Mouse (Mus musculus): ENCODE data around the gene Serinc2.
"Not testable (repeated sequence)": the region's sequence is repeated elsewhere in the genome, so short reads cannot be mapped to it uniquely, and the experiment has no call there.

The Serinc2 gene

DNA sequence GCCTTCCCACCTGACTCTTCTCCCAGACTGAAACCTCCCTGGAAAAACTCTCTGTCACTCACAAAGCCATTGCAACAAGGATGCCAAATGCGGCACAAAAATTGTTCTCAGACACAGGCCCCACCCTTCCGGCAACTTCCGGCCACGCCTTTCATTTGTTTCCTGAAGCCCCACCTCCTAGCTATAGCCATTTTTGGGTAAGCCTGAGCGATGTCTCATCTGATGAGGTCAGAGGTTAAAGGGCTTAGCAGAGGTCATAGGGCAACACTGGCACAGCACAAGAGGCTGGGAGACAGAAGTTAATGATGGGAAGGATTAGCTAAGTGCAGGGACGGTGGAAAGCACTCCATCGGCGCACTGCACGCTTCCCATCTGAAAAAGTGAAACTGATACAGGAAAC, 12.4 kb downstream of the Serinc2 start:
- ATAC-seq (ENCODE audit: insufficient number of reproducible peaks, low FRiP score, low TSS enrichment) = no peak

DNA sequence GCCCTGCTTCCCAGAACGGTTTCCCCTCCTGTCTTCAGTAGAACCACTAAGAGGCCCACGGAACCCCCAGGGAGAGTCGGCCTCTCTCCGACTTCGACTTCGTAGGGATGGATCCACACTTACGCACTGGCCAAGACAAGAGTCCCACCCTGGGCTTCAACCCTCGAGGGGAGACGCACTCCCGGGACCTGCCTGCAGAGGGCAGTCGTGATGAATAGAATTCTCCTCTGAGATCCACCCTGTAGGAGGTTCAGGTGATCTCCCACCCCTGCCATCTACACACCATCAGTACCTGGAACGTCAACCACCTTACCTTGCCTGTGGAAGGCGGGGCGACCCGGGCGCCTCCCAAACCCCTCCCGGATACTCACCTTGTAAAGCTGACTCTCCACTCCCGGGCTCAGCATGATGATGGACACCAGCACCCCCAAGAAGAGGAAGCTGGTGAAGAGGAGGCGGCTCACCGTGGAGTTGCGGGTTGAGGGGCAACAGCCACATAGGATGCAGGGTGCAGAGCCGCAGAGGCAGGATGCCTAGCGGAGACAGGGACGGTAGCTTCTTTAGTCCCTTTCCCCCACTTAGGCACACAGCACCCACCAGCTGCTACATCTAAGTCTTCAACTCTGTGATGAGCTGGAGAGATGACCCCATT, 14.2 kb downstream of the Serinc2 start:
- ATAC-seq (ENCODE audit: insufficient number of reproducible peaks, low FRiP score, low TSS enrichment) = no peak

DNA sequence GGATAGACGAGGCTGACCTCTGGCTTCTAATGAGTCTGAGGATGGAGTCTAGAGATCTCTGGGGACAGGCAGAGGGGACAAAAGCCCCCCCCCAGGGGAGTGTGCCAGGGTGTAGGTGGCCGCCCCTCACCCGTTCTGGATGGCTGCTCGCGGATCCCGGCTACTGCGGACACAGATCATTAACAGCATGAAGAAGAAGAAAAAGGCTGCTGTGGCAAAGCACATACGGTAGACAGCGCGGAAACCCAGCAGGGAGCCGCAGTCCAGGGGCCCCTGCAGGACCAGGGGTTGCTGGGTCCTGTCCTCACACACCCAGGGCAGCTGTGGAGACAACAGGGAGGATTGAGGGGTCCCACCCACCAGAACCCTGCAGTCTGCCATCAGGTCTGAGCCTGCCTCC, 14.9 kb downstream of the Serinc2 start:
- ATAC-seq (ENCODE audit: insufficient number of reproducible peaks, low FRiP score, low TSS enrichment) = no peak

DNA sequence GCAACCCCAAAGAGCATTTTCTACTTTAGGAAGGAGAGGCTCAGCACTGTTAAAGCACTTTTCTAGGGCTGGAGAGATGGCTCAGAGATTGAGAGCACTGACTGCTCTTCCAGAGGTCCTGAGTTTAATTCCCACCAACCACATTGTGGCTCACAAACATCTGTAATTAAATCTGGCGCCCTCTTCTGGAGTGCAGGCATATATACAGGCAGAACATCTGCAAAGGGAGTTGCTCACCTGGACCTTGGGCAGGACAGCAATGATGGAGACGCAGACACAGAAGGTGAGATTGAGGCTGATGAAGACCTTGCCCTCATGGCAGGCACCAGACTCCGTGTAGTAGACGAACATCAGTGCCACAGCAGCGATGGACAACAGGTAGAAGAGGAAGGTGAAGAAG, 18.6 kb downstream of the Serinc2 start:
- no peak for ATAC-seq (ENCODE audit: insufficient number of reproducible peaks, low FRiP score, low TSS enrichment)

DNA sequence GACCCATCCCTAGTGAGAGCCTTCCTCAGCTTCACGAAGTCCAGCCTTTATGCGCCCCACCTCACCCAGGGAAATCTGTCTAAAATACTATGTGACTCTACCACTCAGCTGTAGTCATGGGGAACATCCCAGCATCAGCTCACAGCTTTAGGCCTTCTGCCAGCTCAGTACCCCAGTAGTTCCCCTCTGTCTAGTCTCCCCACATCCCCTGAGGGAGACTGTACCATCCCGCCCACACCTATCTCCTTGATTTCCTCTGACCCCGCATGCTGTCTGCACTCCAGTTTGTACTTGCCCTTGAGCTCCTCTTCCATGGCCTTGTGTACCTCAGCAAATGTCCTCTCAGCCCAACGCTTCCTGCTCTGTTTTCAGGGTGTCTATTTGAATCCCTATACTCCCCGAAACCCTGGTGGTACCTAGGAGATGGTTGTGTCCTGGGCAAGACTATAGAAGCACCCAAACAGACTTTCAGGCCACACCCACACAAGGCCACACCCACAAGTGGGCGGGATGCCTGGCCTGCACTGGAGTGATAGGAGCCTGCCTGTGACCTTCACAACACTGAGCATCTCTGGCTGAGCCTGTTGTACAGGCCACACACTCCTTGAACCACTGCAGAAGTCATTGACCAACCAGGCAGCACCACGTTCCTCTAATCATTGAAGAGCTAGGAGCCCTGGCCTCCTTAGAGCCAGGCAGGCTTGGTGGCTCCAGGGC, 26.4 kb downstream of the Serinc2 start:
- no peak for ATAC-seq (ENCODE audit: insufficient number of reproducible peaks, low FRiP score, low TSS enrichment)

DNA sequence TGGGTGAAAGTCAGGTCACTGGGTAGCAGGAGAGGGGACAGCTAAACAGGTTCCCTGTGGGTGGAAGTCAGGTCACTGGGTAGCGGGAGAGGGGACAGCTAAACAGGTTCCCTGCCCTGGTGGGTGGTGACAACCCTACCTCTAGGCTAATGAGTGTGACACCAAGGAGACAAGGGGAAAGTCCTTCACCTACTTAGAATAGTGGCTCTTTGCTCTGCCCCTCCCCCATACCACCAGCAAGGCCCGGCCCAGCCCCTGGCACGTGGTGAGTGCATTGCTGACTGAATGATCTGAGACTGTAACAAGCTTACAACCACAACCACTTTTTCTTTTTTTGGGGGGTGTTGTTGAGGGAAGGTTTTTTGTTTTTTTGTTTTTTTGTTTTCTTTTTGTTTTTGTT, 27.2 kb downstream of the Serinc2 start:
- no peak for ATAC-seq (ENCODE audit: insufficient number of reproducible peaks, low FRiP score, low TSS enrichment)

DNA sequence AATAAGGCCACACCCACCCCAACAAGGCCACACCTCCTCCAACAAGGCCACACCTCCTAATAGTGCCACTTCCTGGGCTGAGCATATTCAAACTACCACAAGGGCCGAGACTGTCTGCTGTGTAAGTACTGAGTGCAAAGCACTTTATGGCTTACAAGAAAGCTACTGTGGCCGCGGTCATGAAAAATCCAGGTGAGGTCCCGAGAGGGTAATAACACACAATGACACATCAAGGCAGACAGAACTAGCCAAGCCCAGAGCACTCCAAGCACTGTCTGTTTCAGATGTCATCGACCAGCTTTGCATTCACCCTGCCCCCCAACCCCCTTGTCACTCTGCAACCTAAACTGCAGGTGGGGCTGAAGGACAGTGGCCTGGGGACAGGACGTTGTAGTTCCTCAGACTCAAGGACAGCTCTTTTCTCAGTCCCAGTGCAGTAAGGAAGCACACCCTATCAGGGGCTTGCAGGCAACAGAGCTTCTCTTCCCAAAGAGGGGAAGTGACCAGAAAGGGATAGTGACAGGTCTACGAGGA, 27.8 kb downstream of the Serinc2 start:
- ATAC-seq (ENCODE audit: insufficient number of reproducible peaks, low FRiP score, low TSS enrichment) = no peak

DNA sequence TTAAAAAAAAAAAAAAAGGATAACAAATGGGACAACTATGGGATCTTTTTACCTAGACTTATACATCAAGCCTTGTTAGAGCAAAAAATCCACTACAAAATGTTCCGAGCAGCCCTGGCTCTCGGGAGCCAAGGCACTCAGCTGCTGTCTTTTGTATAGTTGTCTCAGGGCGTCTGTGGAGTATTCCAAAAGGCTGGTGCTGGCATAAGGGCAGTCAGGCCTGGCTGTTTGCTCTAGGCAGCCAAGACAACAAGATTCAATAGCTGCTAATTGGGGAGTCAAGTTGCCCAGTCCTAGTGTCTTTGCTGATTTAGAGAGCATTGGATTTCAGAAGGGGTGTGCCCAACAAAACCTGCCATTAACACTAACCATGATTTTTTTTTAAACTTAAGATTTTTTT, 30.4 kb downstream of the Serinc2 start:
- no peak for ATAC-seq (ENCODE audit: insufficient number of reproducible peaks, low FRiP score, low TSS enrichment)

DNA sequence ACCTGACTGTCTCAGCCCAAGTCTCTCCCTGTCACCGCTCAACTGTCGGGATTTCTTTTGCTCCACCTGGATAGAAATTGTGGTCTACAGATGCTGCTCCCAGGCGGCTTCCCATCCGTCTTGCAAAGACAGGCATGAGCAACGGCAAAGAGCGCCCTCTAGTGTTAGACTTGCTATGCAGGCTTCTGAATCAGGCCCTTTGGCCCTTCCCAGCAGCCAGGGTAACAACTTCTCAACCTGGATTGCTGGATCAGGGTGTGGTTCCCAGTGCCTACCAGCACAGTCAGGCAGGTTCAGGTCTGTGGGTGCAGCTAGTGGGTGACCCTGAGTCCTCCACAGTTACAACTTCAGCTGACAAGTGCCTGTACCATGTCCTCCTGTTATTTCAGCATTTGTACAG, 32.9 kb downstream of the Serinc2 start:
- peak; percentile 45; the same call in 1 of the 2 replicates for ATAC-seq (ENCODE audit: insufficient number of reproducible peaks, low FRiP score, low TSS enrichment)

DNA sequence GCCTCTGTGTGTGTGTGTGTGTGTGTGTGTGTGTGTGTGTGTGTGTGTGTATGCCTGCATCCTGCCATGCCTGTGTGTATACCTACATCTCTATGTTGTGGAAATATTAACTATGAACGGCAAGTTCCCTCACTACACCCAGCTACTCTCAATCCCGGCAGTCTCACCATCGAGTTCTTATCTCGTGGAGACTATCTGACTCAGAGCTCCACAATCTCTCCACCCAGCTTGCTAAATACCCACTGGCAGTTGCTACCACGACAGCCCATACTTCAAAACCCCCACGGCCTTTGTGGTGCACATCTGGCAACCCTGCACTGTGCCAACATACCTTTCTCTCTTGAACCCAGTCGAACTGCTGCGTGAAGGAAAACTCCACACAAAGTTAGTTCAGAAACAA, 34.3 kb downstream of the Serinc2 start:
- ATAC-seq (ENCODE audit: insufficient number of reproducible peaks, low FRiP score, low TSS enrichment) = no peak

DNA sequence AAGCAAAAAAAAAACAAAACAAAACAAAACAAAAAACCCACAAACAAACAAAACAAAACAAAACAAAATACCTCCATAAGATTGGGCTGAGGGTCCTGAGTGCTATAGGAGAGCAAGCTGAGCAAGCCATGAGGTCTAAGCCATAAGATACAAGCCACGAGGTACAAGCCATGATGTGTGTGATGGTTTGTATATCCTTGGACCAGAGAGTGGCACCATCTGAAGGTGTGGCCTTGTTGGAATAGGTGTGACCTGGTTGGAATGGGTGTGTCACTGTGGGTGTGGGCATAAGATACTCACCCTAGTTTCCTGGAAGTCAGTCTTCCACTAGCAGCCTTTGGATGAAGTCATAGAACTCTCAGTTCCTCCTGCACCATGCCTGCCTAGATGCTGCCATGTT, 35.4 kb downstream of the Serinc2 start:
- not testable (repeated sequence) for ATAC-seq (ENCODE audit: insufficient number of reproducible peaks, low FRiP score, low TSS enrichment)

DNA sequence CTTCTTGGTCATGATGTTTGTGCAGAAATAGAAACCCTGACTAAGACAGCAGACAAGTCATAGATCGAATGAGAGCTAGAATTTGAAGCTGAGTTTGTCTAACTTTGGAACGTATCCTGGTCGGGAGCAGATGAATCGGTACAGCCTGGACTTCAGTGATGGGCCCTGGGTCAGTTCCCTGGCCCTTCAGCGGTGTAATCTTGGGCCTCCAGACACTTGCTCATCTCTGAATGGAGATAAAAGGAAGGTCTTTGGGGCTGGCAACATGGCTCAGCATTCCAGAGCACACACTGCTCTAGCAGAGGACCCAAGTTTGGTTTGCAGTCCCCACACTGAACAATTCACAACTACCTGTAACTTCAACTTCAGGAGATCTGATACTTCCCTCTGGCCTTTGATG, 36.0 kb downstream of the Serinc2 start:
- no peak for ATAC-seq (ENCODE audit: insufficient number of reproducible peaks, low FRiP score, low TSS enrichment)

DNA sequence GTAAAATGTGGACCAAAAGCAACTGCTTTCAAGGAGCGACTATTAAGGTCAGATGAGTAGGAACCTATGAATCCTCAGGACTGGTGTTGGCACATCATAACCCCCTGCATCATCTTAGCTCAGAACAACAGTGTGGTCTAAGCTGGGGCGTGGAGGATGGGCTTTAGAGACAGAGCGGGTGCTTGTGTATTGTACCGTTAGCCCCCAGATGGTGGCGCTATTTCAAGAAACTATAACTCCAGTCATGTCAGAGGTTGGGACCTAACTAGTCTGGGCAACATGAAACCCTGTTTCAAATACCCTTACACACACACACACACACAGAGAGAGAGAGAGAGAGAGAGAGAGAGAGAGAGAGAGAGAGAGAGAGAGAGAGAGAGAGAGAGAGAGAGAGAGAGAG, 38.3 kb downstream of the Serinc2 start:
- ATAC-seq (ENCODE audit: insufficient number of reproducible peaks, low FRiP score, low TSS enrichment) = no peak

DNA sequence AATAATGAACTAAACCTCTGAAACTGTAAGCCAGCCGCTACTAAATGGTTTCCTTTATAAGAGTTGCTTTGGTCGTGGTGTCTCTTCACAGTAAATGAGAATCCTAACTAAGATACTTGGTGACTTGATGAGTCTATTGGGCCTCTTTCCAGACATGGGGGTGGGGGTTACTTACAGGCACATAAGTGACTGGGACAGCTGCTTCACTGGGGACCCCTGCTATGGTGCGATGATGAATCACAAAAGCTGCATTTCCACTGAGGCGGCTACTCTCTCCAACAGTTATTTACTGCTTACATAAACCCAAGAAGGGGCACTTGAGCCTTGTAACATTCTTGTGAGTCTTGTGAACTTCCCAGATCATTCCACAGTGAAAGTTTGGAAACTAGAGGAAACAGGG, 41.4 kb downstream of the Serinc2 start:
- ATAC-seq (ENCODE audit: insufficient number of reproducible peaks, low FRiP score, low TSS enrichment) = no peak

DNA sequence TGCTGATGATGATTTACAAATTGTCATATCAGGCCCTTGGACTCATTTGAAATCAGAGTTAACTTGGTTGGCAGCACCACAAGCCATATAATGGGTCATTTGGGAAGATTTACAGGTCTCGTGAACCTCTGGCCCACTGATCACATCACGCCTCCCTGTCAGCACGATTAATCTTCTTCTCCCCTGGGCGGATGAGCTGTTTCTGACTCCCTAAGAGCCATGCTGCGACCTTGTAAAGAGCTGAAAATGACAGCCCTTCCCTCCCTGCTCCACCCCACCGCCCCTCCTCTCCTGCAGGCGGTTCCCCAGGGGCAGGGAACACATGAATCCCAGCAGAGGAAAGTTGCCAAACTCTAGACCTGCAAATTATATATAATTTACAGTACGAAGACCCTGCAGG, 42.6 kb downstream of the Serinc2 start:
- ATAC-seq (ENCODE audit: insufficient number of reproducible peaks, low FRiP score, low TSS enrichment) = no peak

DNA sequence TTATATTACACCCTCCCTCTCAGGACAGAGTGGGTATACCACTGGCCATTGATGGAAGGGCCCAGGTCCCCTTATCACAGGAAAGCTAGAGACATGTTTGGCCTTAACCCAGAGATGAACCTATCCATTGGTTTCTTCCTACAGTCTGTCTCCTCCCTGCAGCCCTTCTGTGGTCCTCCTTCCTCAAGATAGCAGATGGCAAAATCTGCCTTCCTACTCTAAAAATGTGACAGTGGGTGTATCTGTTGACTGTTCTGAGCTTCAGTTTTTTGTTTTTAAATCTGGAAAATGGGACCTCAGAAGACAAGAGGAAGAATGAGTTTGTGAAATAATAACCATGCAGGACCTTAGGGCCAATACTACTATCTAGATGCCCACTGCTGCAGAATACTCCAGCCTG, 54.9 kb downstream of the Serinc2 start:
- no peak for ATAC-seq (ENCODE audit: insufficient number of reproducible peaks, low FRiP score, low TSS enrichment)

DNA sequence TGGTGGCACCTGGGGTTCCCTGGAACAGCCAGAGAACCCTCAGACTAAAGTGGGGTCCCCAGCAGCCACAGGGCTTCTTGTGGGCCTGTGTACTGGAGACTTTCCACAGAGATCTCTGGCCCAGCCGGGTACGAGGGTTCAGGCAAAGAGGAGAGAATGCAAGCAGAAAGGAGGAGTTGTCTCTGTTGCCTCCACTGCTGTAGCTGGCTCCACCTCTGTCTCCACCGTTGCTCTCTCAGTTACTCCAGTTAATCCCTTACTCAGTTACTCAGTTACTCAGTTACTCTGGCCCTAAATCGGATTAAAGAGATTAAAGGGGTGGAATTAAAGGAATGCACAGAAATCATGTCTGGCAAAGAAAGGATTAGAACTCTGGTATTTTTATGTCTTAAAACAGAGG, 56.8 kb downstream of the Serinc2 start, which contains the start of gene Gm853:
Gene Gm853, minus strand, starts transcription at position 223 of the 400 bp plus-strand sequence.
- ATAC-seq (ENCODE audit: insufficient number of reproducible peaks, low FRiP score, low TSS enrichment) = no peak

DNA sequence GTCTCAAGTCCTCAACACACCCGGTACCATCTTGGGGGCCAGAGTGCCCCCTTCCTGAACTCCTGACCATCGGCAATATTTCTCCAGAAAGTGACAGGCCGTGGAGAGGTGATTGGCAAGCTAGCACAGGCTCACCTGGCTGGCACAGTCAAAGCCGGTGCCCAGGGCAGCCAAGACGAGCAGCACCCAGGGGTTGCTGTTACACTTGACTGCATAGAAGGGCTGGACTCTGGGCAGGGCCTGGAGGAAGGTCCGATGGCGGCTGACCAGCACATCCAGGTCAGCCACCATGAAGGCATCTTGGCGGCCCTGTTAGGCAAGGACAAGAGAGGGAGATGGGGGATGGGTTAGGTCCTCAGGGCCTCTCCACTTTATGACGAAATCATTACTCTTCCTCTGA, 58.8 kb downstream of the Serinc2 start:
- ATAC-seq (ENCODE audit: insufficient number of reproducible peaks, low FRiP score, low TSS enrichment) = no peak

DNA sequence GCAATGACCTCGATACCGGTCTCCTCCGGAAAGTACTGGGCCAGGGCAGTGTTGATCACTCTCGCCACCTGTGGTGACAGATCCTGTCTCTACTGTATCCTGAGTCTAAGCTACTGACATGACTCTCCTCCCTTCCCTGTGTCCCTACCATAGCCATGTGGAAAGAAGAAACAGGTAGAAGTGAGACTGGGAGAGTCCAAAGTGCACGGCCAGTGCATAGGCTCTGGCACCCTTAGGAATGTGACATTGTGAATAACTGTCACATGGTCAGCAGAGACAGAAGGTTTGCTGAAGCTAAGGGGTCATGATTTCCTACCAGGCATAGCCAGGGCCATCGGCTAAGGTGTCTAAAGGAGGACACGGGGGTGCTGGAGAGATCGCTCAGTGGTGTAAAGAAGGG, 63.6 kb downstream of the Serinc2 start:
- ATAC-seq (ENCODE audit: insufficient number of reproducible peaks, low FRiP score, low TSS enrichment) = no peak

DNA sequence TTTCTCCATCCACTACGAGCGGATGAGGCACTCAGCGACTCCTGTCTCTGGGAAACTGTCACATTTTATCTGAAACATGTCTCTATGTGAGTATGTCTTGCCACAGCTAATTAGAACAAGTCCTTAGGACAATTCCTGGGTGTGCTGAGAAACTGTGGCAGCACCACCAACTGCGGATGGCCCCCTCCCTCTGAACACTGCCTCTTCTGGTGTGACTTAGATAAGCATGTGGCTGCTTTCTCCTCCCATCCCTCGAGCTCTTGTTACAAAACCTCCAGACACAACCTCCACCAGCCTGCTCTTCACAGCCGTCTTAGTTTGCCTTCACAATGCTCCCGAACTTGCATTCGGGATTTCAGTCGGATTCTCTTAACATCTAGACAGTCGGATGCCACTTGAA, 65.1 kb downstream of the Serinc2 start:
- ATAC-seq (ENCODE audit: insufficient number of reproducible peaks, low FRiP score, low TSS enrichment) = no peak

DNA sequence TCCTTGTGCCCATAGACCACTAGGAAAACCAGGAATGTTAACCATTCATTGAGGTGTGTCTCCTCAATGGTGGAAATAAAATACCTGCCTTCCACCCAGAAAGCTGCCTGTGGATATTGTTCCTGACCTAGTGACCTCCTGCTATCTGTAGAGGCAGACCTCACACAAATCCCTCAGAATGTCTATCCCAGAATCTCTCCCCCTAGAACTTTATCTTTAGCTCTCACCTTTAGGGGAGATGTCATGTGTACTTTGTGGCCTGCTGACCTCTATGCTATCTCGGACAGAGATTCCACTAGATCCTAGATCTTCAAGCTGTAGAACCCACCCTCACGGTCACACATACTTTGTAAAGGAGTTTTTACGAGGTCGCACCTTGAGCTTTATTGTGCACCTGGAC, 65.8 kb downstream of the Serinc2 start:
- ATAC-seq (ENCODE audit: insufficient number of reproducible peaks, low FRiP score, low TSS enrichment) = no peak

DNA sequence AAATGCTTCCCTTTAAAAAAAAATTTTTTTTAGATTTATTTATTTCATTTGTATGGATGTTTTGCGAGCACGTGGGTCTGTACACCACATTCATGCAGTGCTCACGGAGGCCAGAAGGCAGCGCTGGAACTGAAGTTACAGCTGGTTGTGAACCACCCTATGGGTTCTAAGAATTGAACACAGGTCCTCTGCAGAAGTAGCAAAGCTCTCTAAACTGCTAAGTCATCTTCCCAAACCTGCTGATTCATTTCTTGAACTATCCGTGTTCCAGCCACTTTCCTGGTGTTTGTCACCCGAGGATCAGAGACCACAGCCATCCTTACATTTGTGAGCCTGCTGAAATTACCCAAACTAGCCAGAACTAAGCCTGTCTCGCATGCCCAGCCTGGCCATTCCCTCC, 66.6 kb downstream of the Serinc2 start:
- ATAC-seq (ENCODE audit: insufficient number of reproducible peaks, low FRiP score, low TSS enrichment) = no peak

Measured in cerebellum, adult (tissue).